Mouse (Mus musculus) erythroblast, adult 5-6 weeks (primary cell): ENCODE results near the gene Slc35f1. TPM values are rescaled to one million over a fixed set of nuclear protein-coding genes. Genes with fewer than 3 reads are reported as not detected.

Experiments used
- ATAC-seq: replicated peaks from 2 replicates; pipeline ENCODE4 v1.8.0; 2016; ENCODE audit warnings: moderate number of reproducible peaks, mild to moderate bottlenecking, moderate TSS enrichment, inconsistent platforms; ENCODE audit not compliant: poor library complexity, low FRiP score, severe bottlenecking
- total RNA-seq, 2 experiments: library from RNA; stranded (forward) in 1 of 2; stranded (reverse) in 1 of 2; fragments of 150-400 nt in 1 of 2; fragments of 200-764, 138-1000 nt in 1 of 2; gene quantifications; 2 replicates each; pipeline versions ENCODE4 v1.2.3 to v1.2.4; 2015 to 2017; ENCODE audit warnings: low replicate concordance in 2 of 2

Gene Slc35f1
- total RNA-seq, 2 experiments from 2014 or later = 0.09 TPM; not detected in 1

DNA sequence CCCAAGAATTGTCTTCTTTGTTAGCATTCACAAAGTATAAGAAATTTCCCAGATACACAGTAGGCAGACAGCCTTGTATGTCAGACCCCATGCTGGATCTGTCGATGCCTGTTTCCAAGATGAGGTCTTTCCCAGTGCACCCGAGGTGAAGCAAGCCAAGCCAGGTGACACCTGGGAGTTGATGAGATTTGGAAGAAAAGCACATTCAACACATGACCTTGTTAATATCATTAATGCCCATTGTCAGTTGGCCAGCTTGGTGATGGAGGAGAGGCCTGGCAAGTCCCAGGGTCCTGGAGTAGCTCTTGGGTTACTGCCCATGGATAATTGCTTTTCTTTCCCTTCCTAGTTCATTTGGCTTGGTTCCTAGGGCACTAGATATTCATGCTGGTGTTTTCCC is 214.6 kb downstream of the Slc35f1 start:
- no peak for ATAC-seq

DNA sequence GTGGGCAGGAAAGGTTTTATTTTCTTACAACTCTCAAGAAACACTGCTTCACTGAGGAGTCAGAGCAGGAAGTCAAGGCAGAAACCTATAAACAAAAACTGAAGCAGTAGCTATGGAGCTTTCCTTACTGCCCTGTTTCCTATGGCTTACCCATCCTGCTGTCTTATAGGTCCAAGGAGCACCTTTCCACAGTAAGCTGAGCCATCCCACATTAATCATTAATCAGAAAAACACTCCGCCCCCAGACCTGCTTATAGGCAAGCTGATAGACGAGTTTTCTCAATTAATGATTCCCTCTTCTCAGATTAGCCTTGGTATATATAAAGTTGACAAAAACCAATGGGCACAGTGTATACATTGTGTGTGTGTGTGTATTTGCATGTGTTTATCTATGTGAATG is 221.4 kb downstream of the Slc35f1 start:
- no peak for ATAC-seq

DNA sequence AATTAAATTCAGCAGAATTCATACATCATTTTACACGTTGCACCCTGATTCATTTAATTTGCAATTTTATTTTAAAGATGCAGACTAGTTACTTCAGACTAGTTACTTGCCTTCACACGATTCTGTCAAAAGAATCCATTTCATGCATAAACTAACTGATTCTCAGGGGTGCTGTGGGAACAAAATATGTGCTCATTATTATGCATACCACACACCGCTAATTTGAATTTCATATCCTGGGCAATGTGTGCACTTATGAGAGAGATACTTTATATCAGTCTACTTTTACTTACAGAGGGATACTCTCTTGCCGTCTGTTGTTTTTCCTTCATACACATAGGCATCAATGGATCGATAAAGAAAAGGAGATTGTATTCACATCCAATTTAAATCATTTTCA is 228.4 kb downstream of the Slc35f1 start:
- ATAC-seq = no peak

DNA sequence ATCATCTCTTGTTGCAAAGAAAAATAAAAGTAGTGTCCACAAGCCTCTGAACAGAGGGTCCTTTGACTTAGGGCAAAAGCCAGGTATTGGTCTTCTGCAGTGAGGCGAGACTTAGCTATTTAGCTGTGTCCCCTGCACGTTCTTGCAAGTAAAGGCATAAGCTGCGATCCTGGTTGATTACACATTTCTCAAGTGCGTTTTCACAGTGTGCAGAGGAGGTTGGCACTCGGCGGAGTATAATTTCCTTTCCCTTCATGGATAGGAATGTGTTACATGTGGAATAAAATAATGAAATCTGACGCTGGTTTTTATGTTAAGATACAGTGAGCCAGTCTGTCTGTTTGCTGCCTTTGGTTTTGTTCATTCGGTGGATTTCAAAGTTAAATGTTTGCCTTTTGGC is 232.8 kb downstream of the Slc35f1 start:
- no peak for ATAC-seq

DNA sequence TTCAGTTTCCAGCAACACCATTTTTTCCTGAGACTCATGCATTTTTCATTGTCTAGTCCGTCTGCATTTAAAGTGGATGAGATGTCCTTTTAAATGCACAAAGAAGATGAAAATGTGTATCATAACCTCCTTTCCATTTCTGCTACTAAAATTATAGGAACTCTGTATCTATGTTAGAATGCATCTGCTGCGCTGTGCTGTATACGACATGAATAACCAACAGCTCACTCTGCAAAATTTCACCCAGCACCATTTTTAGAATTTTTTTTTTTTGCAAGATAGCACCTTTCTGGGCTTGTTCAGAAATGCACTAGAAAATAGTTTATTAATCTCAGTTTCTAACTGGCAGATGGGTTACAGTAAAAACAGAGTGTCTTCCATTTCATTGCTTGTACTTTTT is 236.0 kb downstream of the Slc35f1 start:
- no peak for ATAC-seq

DNA sequence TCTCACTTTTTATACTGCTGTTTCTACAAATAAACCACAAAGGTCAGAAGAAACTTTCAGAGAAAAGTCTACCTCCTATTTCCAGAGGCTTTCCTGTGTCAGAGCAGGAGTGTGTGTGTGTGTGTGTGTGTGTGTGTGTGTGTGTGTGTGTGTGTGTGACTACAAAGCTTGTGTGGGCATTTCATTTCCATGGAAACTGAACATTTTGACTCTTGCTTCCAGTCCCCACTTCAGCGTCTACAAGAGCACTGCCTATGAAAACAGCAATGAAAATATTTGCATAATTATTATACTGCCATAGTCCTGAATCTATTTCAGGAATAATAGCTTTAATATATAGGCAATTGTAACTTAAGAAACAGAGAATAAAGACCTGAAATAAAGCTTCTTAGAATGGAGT is 241.8 kb downstream of the Slc35f1 start:
- ATAC-seq = no peak

DNA sequence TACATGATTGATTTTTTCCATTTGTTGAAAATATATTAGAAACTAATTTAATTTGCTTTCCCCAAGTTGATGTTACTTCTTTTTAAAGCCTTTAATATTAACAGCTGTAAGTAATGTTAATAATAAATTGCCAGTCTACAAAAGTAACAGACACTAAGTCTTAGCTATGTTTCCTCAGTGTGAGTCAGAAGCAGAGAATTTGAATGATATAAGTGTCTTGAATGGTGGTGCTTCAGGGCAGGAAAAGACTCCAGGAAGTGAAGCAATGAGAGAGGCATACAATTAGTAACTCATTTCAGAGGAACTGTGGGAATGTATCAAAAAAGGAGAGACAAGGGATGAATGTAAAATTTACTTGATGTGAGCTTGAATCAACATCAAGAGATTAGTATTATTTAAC is 244.3 kb downstream of the Slc35f1 start:
- no peak for ATAC-seq

DNA sequence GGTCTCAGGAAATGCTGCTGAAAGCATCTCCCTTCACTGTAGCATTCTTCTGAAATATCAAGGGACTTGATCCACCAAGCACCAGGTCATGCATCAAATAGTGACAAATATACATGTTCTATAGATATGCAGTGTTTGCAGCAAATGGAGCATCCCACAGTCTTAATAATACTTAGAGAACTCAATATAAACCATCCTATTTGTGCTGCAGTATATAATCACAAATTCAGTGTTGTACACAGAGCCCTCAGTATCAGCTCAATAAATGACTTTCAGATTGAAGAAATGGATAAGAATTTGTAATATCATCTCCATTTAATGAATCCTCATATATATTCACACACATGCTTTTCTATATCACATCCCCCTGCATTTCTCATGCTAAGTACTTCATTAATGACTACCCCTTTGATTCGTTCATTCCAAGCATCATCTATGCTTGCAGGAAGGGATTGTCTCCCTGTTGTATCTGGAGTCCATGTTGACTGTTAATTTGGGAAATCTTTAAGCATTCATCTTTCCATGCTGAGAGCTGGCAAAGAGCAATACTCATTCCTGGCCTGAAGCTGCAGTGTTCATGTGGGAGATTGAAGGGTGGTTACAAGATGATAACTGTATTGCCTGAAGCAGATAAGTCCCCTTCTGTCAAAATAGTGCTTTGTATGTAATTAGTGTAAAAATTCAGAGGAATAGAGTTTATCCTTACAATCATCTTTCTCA is 249.9 kb downstream of the Slc35f1 start:
- ATAC-seq = no peak

DNA sequence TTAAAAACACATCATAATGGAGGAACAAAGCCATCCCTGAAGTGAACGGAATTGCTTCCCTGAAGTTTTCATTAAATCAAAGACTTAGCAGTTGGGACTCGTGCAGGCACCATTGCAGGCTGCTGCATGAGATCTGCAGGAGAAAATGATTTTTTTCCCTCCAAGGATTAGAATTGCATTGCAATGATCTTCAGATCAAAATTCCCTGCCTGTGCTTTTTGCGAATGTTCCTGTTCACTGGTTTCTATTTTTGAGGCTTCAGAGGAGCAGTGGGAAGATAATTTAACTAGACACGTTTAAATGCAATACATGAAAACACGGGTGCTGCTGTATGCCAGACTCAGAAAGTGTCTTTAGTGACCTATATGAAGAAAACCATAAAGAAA is 250.5 kb downstream of the Slc35f1 start:
- ATAC-seq = no peak

DNA sequence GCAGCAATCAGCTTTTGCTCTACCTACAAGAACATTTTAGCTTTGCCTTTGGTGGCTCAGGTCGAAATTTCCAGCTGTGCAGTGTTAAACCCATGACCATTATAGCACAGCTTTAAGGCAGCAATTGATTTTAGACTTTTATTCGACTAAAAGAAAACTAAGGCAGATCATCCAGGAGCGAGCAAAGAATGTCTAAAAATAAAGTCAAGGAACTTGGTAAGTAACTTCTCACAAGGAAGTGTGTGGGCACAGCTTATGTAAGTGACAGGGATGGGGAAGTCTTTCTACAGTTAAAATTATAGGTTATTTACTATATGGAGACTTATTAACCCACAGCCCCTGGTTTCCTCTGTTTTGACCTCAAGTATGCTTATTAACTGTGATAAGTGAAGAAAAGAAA is 262.2 kb downstream of the Slc35f1 start:
- ATAC-seq = no peak

DNA sequence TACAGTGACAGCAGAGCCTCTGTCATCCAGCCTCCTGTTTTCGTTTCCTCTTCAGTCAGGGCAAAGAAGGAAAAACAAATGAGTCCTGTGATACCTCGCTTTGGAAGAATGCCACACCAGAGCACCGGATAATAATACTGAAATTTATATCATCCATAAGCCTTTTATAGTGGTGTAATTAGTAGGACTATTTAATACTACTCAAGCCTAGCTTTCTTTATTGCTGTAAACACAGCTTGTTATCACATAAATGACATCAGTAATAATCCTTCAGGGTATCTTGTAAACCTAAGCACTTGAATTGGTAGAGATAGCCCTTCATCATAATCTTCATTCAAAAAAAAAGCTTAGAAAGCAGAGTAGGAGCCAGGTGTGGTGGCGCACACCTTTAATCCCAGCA is 266.4 kb downstream of the Slc35f1 start:
- no peak for ATAC-seq

DNA sequence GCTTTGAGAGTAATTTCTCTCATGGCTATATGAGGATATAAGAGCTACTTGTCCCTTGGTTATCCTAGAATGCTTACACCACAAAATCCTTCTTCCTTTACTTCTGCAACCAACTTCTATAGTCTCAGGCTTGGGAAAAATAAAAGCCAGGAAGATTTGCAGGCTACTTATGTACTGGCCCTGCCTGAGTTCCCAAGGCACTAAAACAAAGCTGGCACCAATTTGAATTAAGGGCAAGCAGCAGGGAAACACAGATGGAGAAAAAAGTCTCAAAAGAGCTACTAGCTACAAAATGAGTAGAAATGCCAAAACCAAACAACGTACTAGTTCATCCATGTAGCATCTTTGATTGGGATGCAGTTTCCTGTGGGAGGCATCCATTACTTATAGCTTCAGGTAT is 288.9 kb downstream of the Slc35f1 start:
- no peak for ATAC-seq

DNA sequence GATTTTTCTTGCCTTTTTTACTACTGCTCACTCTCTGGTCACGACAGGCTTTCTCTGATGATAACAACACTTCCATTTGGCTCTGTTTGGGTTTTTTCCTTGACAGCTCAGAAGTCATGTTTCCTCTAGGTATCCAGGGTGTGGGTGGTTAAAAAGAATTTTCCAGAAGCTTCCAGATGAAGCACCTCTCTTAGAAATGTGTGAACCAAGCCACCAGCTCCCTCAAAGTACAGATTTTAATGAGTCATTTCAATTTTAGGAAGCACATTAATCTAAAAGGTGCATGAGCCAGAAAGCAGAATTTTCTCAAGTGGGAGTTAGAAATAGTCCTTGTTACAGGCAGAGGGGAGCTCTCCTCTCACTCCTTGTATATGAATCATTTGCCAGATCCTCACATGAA is 292.5 kb downstream of the Slc35f1 start:
- ATAC-seq = no peak

DNA sequence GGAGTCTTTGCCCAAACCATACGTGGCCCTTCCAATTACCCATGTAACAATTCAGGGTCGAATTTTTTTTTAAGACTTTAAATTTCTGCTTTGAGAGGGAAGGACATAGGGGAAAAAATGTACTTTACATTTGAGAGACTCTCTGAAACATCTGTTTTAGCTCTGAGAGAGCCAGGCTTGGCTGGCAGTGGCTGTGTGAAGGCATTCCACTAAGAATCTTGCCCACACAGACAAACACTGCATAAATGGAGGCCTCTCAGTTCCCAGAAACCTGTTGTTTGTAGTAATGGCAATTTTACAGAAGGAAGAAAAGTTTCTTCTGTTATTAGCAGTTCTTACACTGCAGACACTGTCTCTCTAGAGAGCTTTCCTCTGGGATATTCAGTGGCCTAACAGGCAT is 301.9 kb downstream of the Slc35f1 start:
- no peak for ATAC-seq

DNA sequence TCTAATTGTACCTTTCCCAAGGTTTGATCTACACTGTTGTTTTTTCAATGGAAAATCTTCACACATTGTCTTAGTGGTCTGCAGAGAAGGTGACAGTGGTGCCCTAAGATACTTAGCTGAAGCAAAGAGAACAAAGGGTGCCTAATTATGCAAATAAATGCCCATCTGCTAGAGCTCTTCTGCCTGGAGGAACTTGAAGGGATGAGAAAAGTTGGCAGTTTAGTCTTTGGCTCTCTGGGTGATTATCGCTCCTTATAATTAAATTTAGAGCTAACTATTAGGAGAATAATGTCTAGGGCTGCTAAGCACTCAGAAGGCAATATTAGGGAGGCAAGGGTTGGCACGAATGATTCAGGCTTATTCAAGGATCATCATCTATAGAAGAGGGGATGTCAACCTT is 306.6 kb downstream of the Slc35f1 start:
- ATAC-seq = no peak

DNA sequence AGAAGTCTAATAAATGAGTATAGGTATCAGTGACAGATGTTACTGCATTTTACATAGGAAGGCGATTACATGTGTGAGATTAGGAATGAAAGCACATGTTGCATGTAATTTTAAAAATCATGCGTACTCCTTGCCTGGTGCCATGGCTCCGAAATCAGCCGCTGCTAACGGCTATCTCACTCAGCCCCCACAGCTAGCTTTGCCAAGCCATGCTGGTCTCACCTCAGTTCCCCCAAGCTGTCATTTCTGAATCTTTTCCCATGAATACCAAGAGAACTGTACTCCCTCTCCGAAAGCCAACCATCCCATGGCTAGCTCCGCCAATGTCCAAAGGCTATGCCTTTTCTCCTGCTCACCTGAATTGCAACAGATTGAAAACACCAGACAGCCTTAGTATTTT is 310.8 kb downstream of the Slc35f1 start:
- ATAC-seq = no peak

DNA sequence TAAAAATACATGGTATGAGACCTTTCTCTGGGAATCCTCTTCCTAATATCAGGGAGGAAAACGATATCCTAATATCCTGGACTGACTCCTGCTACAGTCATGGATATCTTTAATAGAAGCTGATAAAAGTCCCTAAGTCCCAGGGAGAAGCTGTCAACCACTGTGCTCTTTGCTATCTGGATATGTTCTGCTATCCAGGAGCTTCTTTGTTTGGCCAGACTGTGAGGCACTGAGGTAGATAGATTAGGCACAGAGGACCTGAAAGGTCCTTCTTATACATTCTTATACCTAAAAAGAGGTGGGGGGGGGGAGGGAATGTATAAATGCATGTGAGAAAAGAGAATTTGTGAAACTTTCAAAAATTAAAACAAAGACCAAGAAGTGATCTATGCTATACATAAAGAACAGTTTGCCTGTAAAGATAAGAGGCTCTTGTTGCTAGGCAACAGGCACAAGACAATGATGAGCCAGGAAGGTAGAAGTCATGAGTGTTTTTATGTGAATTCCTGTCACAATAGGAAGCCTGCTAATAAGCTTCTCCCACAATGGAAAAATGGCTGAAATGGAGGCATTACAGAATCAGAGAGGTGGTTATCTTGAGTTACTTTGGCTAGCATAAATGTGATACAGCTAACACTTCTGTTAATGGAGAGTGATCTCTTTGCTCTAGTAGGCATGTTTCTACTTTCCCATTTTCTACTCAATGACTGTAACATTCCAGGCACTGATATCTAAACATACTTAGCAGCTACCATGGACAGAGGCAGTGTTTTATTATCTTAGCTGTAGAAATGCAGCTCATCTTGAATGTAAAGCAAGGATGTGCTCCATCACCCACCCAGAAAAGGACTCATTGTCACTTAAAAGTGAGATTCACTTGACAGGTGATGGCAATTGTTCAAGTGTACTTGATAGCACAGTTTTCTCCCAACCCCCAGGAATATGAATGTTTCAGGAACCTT is 316.2 kb downstream of the Slc35f1 start:
- ATAC-seq = no peak

DNA sequence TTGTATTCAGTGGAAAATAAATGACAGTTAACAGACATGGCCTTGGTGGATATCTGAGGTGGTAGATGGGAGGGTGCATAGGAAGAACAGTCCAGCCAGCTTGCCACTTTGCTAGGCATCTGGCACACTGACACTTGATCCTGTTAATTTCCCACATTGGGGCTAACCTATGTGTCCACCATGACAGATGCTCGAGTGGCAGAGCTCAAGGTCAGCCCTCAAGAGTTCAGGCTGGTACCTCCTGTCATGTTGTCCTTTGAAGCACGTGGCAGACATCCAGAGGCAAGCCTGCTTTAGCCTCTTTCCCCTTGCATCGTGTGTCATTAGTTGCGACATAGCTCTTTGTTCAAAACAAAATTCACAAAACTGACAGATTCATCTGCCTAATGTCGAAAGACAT is 323.5 kb downstream of the Slc35f1 start:
- ATAC-seq = no peak

DNA sequence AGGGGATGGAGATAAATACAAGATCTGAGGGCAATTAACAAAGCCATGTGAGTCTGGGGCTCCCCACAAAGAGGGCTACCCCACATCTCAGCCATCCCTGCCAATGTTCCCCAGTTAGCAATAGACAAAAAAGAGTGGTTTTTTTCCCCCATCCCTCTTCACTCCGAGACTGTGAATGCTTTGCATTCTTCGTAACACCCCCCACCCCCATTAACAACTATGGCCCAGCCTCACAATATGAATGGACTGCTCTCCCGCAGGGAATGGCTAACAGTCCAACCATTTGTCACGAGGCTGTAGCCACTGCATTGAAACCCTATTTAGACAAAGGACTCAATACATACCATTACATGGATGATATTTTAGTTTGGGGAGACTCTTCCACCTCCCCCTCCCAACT is 338.1 kb downstream of the Slc35f1 start:
- no peak for ATAC-seq

DNA sequence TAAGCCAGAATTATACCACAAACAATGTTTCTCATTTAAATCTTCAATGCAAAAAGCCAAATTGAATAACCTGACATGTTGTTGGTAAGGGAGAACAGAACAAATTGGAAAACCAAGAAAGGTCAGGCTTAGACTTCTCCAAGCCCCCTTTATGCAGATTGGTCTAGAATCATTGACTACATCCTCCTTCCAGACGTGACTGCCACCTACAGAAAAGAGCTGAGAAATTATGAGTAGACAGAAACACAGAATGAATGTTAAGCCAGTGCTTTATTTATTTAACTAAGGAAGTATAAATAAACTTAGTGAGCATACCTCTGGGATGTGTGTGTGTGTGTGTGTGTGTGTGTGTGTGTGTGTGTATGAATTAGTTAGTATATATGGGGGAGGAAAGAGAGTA is 344.9 kb downstream of the Slc35f1 start:
- ATAC-seq = no peak

DNA sequence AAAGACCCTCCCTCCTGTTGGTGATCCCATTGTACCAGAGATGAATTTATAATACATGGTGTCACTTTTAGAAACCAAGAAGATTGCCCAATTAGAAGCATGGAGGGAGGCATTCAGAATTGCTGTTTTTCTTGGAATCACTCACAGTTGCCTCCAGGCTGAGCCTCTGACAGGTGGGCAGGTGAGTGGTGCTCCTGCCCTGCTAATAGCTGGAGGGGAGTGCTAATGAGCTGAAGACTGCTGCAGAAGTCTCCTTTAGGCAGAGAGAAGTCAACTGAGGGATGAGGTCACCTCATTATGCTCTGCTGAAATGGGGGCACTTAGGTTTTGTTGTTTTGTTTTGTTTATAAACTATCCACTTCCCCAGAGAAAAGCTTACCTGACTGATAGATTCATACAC is 355.6 kb downstream of the Slc35f1 start:
- ATAC-seq = no peak
